Mouse (Mus musculus): ENCODE results near the gene Gys1. TPM values are rescaled to one million over a fixed set of nuclear protein-coding genes. Genes with fewer than 3 reads are reported as not detected.
"Not testable (repeated sequence)": the region's sequence is repeated elsewhere in the genome, so short reads cannot be mapped to it uniquely, and the experiment has no call there.

The Gys1 gene
- polyA plus RNA-seq, 1 experiment from 2014 or later = 23.4 TPM

DNA sequence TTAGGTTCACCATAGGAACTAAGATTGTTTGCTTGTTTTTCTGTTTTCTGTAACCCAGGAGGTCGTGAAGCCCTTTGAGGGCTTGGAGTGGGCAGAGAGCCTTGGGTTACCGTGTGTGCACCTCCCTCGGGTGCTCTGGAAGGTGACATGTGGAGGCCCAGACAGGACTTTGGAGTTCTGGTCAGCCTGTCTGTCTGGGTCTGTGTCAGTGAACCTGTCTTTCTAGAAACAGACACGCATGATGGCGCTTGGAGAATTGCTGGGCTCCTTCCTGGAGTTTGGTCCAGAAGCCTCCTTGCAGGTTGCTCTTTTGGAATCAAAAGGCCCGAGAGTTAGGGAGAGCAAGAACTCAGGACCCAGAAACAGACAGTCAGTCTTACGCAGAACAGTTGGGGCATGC lies 25.7 kb downstream of the Gys1 start:
- no peaks in the 10 kb centered on the region for H3K27me3 ChIP-seq
- H3K36me3 ChIP-seq = peaks cover 64% of the 10 kb centered on the region

DNA sequence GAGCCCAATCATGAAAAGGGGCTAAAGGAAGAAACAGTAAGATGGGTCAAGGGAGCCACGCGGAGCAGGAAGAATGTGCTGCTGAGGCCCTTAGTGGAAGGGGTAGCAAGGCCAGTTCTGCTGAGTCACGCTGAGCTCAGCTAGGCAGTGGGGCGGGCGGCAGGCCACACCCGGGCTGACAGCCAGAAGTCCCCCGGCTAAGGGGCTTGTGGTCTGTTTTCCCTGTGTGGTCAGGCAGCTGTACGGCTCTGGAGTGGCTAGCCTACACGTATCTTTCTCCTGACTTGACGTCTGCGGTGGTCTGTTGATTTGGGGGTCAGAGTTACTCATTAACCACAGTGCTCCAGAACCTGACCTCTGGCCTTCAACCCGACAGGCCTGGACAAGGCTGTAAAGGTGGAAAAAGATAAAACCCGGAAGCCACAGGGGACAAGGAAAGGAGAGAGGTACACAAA lies 26.2 kb downstream of the Gys1 start:
- no peak for ATAC-seq
- peak overlapping the region; percentile 56; the same call in 1 of the 2 replicates for H3K4me2 ChIP-seq (replicated peaks)
- peaks cover 58% of the 10 kb centered on the region for H3K4me1 ChIP-seq (replicated peaks)
- no peak overlapping the region for H3K4me3 ChIP-seq (replicated peaks)
- H3K27ac ChIP-seq = peak overlapping the region; percentile 95
- peak overlapping the region; percentile 61; the same call in 1 of the 2 replicates for H3K9ac ChIP-seq (replicated peaks)
- WGBS = 58% methylated on average over 13 of the region's 13 CpGs
- H3K9me3 ChIP-seq = no peaks in the 10 kb centered on the region
- H3K36me3 ChIP-seq = peaks cover 59% of the 10 kb centered on the region
- H3K27me3 ChIP-seq = no peaks in the 10 kb centered on the region

More for the DNA sequence above, 25.7 kb downstream of the Gys1 start:
- Histone ChIP-seq H3K9ac (replicated peaks) (peak overlapping the region; percentile 61), H3K27ac (peak overlapping the region; percentile 95), H3K4me3 (replicated peaks) (peak overlapping the region; percentile 95), H3K9me3 (no peaks in the 10 kb centered on the region), H3K4me2 (replicated peaks) (peak overlapping the region; percentile 56), H3K4me1 (replicated peaks) (peaks cover 52% of the 10 kb centered on the region)
- peak; percentile 4; the same call in 1 of the 2 replicates for ATAC-seq
- 76% methylated on average over 7 of the region's 7 CpGs for WGBS

- peaks cover 55% of the 10 kb centered on the region for H3K36me3 ChIP-seq
- H3K27ac ChIP-seq = peak overlapping the region; percentile 95
- no peaks in the 10 kb centered on the region for H3K9me3 ChIP-seq
- no peaks in the 10 kb centered on the region for H3K27me3 ChIP-seq
- no peak for ATAC-seq
- WGBS = 60% methylated on average over 5 of the region's 5 CpGs
- H3K4me3 ChIP-seq (replicated peaks) = no peak overlapping the region
- peaks cover 58% of the 10 kb centered on the region for H3K4me1 ChIP-seq (replicated peaks)
- no peak overlapping the region for H3K4me2 ChIP-seq (replicated peaks)
- H3K9ac ChIP-seq (replicated peaks) = no peak overlapping the region
These were observed 26.7 kb downstream of the Gys1 start for GRCm38 (mm10) chr7:45461326-45461725.

DNA sequence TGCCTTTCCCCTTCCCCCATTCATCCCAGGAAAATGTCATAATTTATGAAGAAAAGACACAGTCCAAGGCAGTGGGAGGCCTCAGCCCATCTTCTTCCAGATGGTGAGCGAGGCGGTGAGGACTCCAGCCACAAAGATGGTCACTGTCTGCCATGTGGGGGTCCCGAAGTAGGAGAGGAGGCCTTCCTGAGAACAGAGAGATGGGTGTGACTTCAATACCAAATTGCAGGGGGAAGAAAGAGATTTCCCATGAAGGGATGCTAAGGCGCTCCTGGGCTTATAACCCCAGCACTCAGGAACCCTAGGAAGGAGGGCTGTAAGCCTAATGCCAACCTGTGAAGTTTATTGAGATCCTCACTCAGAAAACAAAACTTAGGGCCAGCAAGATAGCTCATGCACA lies 27.1 kb downstream of the Gys1 start:
- ATAC-seq = no peak
- Histone ChIP-seq H3K4me3 (replicated peaks) (no peak overlapping the region), H3K27me3 (no peaks in the 10 kb centered on the region), H3K4me1 (replicated peaks) (peaks cover 54% of the 10 kb centered on the region), H3K36me3 (peaks cover 51% of the 10 kb centered on the region), H3K9me3 (no peaks in the 10 kb centered on the region), H3K27ac (0 out of 2 replicates have a peak overlapping the region, but pooled peaks have one; percentile 64), H3K4me2 (replicated peaks) (no peak overlapping the region), H3K9ac (replicated peaks) (no peak overlapping the region)
- WGBS = 94% methylated on average over 4 of the region's 4 CpGs

DNA sequence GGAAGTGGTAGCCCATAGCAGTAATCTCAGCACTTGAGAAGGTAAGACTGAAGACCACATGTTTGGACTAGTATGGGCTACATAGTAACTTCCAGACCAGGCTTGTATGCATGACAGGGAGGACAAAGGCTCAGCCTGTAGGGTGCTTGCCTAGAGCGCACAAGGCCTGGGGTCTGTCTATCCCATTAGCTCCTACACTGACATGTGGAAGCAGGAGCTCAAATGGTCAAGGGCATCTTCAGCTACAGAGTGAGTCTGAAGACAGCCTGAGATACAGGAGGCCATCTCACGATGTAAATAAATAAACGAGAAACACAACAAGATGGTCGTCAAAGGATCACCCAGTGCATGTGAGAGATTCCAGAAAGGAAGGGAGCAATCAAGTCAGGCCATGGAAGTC lies 27.7 kb downstream of the Gys1 start:
- no peak overlapping the region for H3K9ac ChIP-seq (replicated peaks)
- H3K27ac ChIP-seq = no peak overlapping the region
- peaks cover 46% of the 10 kb centered on the region for H3K36me3 ChIP-seq
- 95% methylated on average over 4 of the region's 4 CpGs for WGBS
- H3K4me3 ChIP-seq (replicated peaks) = no peak overlapping the region
- peaks cover 52% of the 10 kb centered on the region for H3K4me1 ChIP-seq (replicated peaks)
- no peak overlapping the region for H3K4me2 ChIP-seq (replicated peaks)
- no peaks in the 10 kb centered on the region for H3K9me3 ChIP-seq
- H3K27me3 ChIP-seq = no peaks in the 10 kb centered on the region
- no peak for ATAC-seq

- H3K4me3 ChIP-seq (replicated peaks); H3K27ac ChIP-seq; H3K27me3 ChIP-seq; H3K9me3 ChIP-seq; ATAC-seq; H3K4me2 ChIP-seq (replicated peaks); H3K9ac ChIP-seq (replicated peaks): not testable (repeated sequence)
- 85% methylated on average over 4 of the region's 4 CpGs for WGBS
- peaks cover 48% of the 10 kb centered on the region for H3K4me1 ChIP-seq (replicated peaks)
- peaks cover 40% of the 10 kb centered on the region for H3K36me3 ChIP-seq
These were observed 28.2 kb downstream of the Gys1 start for GRCm38 (mm10) chr7:45462868-45463267.

DNA sequence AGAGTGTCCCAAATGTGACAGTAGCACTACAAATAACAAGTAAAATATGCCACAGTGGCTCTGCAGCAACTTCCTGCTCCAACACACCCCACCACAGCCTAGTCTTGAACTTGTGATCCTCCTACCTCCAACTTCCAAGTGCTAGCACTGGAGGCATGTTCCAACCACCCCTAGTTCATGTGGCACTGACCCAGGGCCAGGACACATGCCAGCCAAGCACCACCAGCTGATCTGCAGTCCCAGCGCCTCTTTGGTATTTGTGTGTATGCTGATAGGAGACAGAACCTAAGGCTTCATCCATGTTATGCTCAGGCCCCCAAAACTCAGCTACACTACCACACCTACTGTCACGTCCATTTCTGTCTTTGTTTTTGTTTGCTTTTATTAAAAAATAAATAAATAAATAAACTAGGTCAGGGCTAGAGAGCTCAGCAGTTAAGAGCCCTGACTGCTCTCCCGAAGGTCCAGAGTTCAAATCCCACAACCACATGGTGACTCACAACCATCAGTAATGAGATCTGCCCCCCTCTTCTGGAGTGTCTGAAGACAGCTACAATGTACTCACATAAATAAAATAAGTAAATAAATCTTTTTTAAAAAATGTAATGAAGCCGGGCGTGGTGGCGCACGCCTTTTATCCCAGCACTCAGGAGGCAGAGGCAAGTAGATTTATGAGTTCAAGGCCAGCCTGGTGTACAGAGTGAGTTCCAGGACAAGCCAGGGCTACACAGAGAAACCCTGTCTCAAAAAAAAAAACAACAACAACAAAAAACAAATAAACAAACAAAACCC lies 29.5 kb downstream of the Gys1 start:
- no peaks in the 10 kb centered on the region for H3K9me3 ChIP-seq
- H3K9ac ChIP-seq (replicated peaks) = no peak overlapping the region
- no peaks in the 10 kb centered on the region for H3K27me3 ChIP-seq
- H3K36me3 ChIP-seq = peaks cover 35% of the 10 kb centered on the region
- 97% methylated on average over 7 of the region's 7 CpGs for WGBS
- H3K4me3 ChIP-seq (replicated peaks) = no peak overlapping the region
- H3K4me2 ChIP-seq (replicated peaks) = no peak overlapping the region
- ATAC-seq = no peak
- no peak overlapping the region for H3K27ac ChIP-seq
- H3K4me1 ChIP-seq (replicated peaks) = peaks cover 42% of the 10 kb centered on the region

- Histone ChIP-seq H3K9ac (replicated peaks) (peak overlapping the region; percentile 91; the same call in 1 of the 2 replicates), H3K36me3 (peaks cover 35% of the 10 kb centered on the region), H3K27me3 (no peaks in the 10 kb centered on the region), H3K4me2 (replicated peaks) (peak overlapping the region; percentile 88), H3K9me3 (no peaks in the 10 kb centered on the region), H3K4me1 (replicated peaks) (peaks cover 40% of the 10 kb centered on the region), H3K4me3 (replicated peaks) (peak overlapping the region; percentile 87; the same call in 1 of the 2 replicates), H3K27ac (no peak overlapping the region)
- ATAC-seq = no peak
- 96% methylated on average over 12 of the region's 12 CpGs for WGBS
These were observed 30.5 kb downstream of the Gys1 start for GRCm38 (mm10) chr7:45465112-45465511.

- Histone ChIP-seq H3K4me2 (replicated peaks) (peak overlapping the region; percentile 88), H3K9me3 (no peaks in the 10 kb centered on the region), H3K4me3 (replicated peaks) (peak overlapping the region; percentile 87), H3K4me1 (replicated peaks) (peaks cover 36% of the 10 kb centered on the region), H3K27me3 (no peaks in the 10 kb centered on the region), H3K9ac (replicated peaks) (peak overlapping the region; percentile 91), H3K36me3 (peaks cover 35% of the 10 kb centered on the region), H3K27ac (no peak overlapping the region)
- 87% methylated on average over 9 of the region's 9 CpGs for WGBS
- ATAC-seq = no peak
These were observed 30.9 kb downstream of the Gys1 start for GRCm38 (mm10) chr7:45465549-45465948.

DNA sequence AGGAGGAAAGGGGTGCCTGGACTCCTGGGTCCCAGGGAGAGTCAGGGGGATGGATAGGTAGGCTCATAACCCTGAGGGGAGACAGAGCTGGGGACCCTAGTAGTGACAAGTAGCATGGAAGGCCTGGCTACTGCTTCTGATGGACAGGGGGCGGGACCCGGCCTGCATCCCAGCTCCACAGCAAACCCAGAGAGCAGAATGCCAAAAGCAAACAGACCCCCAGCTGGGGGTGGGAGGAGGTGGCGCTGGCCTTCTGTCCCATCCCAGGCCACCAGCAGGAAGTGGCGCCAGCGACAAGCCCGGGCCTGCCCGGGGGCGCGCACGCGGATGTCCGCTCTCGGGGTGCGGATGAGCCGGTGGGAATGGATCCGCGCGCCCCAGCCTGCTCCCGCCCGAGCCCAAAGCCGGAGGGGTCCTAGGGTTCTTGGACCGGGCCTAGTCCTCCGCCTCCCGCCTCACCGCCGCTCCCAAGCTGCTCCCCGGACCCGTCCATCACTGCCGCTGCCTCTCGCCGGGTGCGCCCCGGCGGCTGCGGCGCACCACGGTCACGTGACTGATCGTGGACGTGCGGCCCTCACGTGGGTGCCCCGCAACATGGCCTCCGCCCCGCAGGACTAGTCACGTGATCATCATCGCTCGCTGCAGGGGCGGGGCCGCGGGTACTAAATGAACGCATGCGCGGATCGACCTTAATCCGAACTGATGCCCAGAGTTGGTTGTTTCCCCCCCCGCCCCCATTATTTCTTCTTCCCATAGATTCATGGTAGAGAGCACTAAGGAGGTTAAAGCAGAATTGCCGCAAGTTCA lies 31.8 kb downstream of the Gys1 start, which contains the start of gene Bax:
Gene Bax (minus strand): TSS at position 616 of the 807 bp plus-strand sequence.
- Histone ChIP-seq H3K4me2 (replicated peaks) (peak within 1 kb of the TSS; percentile 88), H3K27me3 (no peaks in the 10 kb centered on the region), H3K9ac (replicated peaks) (peak within 1 kb of the TSS; percentile 91), H3K4me3 (replicated peaks) (peak within 1 kb of the TSS; percentile 87), H3K36me3 (peaks cover 34% of the 10 kb centered on the region), H3K9me3 (no peaks in the 10 kb centered on the region), H3K27ac (peak within 1 kb of the TSS; percentile 82), H3K4me1 (replicated peaks) (peaks cover 28% of the 10 kb centered on the region)
- peak; percentile 89 for ATAC-seq
- under 1% methylated on average over 57 of the region's 58 CpGs for WGBS

GRCm38 (mm10) chr7:45467090-45467670 lies 32.5 kb downstream of the Gys1 start:
- Histone ChIP-seq H3K9me3 (no peaks in the 10 kb centered on the region), H3K4me2 (replicated peaks) (peak overlapping the region; percentile 88), H3K4me1 (replicated peaks) (peaks cover 22% of the 10 kb centered on the region), H3K36me3 (peaks cover 28% of the 10 kb centered on the region), H3K9ac (replicated peaks) (0 out of 2 replicates have a peak overlapping the region, but pooled peaks have one; percentile 47), H3K4me3 (replicated peaks) (peak overlapping the region; percentile 87), H3K27ac (no peak overlapping the region), H3K27me3 (no peaks in the 10 kb centered on the region)
- ATAC-seq = no peak
- 41% methylated on average over 7 of the region's 7 CpGs for WGBS
